Mouse (Mus musculus) cerebral cortex, adult 2 months (tissue): ENCODE measurements around the gene Fam163b.

Experiments used
- WGBS: fragments of 180-500 bp; shearing (Covaris S2); methylation state at CpG from one replicate; pipeline ENCODE4 v1.1.7; 2018; 5-methylcytosine and 5-hydroxymethylcytosine counted together

Gene Fam163b

DNA sequence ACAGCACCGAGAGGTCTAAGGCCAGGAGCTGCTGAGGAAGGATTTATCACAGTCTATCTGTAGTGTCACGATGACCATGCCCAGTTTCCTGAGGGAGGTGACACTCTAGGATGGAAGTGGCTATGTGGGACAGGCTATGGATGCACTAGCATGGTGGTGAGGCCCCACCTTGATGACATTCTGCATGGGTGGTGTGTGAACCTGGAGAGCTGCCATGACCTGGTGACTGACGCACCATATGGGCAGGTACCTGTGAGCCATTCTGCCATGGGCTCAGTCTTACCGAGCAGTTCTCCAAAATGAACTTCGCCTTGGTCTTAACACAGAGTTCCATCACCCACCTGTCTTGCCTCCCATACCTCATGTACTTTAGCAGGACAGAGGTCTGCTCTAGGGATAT lies 54.7 kb downstream of the Fam163b start:
- WGBS = 90% methylated on average over 5 of the region's 5 CpGs

DNA sequence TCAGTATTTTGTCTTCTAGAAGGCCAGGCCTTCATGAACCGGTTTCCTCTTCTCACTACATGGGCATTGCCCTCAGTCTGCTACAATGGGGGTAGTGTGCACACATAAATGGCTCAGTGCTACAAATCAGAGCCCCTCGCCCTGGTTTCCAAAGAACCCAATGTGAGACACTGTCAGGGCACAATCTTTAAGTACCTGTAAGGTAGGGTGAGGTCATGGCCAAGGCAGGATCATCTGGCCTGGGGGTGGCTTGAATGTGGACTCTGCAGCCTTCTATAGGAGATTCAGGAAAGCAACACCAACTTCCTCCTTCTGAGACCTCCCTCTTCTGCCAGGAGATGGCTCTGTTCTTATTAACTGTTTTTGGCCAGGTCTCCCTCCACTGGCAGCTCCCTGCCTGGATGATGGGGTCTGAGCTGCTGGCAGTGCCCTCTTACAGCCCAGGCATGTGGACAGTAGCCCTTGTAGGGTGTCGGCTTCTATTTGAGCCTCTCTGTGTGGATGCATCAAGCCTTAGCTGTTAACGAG lies 55.7 kb downstream of the Fam163b start:
- 87% methylated on average over 4 of the region's 4 CpGs for WGBS

DNA sequence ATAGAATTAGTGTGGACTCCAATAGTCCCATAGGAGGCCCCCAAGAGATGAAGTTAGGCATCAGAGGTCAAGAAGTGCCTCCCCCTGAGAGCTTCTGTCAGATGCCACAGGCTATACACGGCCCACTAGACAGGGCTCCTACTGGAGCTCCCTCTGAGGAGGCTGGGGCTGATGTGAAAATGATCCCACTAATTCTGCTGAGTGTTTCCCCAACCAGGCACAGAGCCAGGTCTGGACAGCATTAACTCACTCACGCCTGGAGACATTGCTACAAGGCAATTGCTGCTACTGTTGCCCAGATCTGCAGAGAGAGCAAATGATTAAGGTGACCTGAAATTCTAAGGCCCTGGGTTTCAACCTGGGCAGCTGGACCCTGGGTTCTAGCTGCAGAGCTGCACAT lies 56.5 kb downstream of the Fam163b start:
- WGBS = 49% methylated on average over 2 of the region's 2 CpGs

DNA sequence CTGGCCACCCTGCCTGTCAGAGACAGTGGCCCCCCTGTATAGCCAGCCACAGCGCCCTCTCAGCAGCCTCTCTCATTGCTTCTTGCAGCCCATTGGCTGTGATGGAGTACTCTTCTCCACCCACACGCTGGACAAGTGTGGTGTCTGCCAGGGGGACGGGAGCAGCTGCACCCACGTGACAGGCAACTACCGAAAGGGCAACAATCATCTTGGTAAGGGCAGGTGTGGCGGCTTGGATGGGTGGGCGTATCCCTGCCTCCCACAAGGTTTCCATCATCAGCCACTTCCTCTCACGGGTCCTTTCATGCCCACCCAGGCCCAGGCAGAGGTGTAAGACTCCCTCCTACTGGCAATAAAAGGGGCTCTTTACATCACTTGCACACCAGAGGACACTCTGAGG lies 57.3 kb downstream of the Fam163b start:
- 53% methylated on average over 8 of the region's 8 CpGs for WGBS

DNA sequence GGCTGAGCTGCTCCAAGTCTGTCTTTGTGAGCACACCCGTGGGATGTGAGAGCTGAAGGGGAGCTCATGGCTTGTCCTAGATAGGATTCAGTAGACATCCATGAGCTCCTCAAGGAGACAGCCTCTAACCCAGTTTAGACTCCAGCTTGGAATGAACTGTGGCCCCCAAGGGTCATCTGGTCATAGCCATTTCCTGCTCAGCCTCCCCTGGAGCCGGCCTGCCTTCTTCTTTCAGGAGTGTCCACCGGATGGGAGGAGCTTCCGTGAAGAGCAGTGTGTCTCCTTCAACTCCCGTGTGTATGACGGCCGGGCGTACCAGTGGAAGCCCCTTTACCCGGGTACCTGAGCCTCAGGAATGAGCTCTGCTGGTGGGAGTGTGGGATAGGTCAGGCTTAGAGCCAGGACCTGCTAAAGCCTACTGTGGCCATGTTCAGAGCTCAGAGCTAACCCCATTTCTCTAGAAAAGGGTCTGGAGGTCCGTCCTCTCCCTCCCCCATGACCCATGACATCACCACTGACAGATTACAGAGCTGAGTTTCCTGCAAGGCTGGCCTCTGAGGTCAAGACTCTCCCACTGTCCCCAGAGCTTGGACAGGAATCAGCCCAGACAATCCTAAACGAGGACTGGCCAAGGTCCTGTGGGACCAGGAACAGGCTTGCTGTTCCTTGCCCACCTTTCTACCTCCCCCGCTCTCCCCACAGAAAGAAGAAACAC lies 58.4 kb downstream of the Fam163b start:
- 81% methylated on average over 12 of the region's 12 CpGs for WGBS

DNA sequence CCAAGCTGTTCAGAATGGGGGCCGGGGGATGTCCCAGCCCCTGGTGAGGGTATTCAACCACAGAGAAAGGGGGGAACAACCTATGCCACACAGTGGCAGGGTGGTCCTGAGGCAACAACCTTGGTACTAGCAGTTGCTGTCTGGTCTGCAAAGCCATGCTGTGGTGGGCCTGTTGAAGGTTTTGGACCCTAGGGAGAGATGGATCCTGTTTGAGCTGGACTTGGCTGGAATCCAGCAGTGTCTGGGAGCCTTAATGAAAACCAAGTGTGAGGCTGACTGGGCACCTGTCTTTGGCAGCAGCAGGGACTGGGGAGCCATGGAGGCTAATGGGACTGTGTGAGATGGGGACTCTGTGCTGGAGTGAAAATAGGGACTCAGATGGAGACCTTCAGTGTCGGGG lies 62.6 kb downstream of the Fam163b start:
- 58% methylated on average over 2 of the region's 2 CpGs for WGBS

DNA sequence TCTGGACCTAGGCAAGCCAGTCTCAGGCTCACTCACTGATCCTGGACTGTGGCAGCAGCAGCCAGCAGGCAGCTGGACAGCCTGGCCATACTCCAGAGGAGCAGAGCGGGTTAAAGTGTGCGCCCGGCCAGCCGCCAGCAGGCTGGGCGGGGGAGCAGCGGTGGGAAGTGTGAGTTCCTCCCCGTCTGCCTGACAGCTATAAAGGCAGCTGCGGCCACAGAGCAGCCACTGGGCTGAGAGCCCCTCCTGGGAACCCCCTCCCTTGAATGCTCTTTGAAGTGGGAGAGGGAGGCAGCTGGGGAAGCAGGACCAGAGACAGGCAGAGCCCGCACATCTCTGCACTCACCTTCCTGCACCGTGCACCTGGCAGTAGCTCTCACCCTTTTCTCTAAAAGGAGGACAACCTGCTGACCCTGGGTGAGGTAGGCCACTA lies 63.1 kb downstream of the Fam163b start, which contains the start of gene Adamtsl2:
TSS of gene Adamtsl2 (plus strand) at position 228 of the 433 bp plus-strand sequence.
- WGBS = 12% methylated on average over 10 of the region's 10 CpGs

DNA sequence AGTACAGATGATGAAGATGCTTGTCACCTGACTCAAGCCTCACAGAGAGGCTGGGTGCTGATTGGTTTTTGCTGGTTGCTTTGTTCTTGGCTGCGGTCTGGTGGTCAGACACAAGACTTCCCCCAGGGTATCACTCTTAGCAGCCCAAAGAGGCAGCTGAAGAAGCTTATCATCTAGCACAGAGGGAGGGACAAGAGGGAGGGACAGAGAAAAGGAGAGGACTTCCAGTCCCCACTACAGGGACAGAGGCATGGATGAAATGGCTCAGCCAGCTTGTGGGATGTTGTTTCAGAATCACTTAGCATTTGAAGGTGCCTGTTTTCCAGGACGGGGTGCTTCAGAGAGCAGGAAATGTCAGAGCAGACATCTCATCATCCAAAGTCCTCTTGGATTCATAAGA lies 64.0 kb downstream of the Fam163b start:
- 61% methylated on average over 2 of the region's 2 CpGs for WGBS

DNA sequence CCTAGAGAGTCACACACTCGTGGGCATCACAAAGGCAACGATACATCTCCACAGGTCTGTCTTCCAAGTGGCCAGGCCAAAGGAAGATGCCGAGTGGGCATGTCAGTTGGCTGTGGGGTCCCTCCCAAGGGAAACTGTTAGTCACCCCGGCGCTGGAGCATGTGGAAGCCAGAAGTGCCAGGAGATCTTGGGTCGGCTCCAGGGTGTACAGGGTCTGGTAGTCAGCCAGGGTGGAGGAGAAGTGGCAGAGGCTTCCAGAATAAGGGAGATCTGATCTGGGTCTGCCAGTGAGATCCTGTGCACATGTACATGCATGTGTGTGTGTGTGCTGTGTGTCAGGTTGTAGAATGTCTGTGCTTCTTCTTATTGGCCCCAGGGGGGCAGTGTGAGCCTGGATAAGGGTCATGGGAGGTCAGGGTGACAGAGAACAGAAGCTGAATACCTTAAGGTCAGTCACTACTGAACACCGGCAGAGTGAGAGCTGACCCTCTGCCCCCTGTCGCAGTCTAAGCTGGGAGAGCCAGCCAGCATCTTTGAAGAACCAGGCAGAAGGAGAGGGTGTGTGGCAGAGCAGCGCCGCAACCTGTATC lies 64.5 kb downstream of the Fam163b start:
- WGBS = 60% methylated on average over 10 of the region's 10 CpGs

DNA sequence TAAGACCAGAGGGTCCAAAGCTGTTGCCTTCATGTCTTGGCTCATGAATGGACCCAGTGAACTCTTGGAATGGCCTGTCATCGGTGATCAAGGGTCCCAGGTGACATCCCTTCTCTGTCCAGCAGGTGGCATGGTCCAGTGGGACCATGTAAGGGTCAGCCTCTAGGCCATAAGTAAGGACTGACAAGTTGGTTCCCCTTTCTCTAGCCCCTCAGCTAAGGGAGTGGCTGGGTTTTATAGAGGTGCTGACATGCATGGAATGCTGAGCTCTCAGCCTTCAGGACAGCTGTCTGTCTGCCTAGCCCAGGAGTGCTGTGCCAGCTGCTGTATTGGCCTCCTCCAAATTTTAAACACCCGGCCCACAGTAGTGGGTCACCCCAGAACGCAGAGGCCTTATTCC lies 66.8 kb downstream of the Fam163b start:
- 83% methylated on average over 3 of the region's 3 CpGs for WGBS

DNA sequence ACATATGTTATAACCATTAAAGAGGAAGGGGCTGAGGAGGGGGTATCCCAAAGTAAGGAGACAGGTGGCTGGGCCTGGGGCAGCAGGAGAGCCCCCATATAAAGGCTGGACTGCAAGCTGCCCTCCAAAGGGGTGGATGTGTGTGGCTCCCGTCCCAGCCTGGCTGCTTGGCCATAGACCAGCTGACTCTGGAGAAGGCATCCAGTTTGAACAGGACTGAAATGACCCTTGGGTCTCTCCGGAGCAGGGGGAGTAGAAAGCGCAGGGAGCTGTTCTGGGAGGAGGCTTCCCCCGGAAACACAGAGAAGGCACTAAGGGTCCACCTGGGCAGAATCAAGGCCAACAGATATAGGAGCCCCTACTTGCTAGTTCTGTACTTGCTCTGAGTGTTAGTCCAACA lies 67.5 kb downstream of the Fam163b start:
- 81% methylated on average over 4 of the region's 4 CpGs for WGBS

DNA sequence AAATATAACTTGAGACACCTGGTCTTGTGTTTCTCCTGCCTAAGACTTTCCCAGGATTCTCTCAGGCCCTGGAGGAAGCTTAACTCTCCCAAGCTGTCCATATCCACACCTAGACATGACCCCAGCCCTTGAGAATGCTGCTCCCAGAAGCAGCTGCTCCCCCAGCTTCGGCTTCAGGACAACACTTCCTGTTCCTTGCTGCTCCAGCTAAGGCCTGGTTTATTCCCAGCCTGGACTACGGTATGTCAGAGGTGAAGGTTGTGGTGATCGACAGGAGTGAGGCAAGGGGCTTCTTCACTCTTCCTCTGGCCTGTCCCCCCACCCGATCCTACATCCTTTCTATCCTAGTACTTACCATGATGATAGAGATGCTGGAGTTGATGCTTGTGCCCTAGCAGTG lies 68.9 kb downstream of the Fam163b start:
- WGBS = 82% methylated on average over 4 of the region's 4 CpGs

DNA sequence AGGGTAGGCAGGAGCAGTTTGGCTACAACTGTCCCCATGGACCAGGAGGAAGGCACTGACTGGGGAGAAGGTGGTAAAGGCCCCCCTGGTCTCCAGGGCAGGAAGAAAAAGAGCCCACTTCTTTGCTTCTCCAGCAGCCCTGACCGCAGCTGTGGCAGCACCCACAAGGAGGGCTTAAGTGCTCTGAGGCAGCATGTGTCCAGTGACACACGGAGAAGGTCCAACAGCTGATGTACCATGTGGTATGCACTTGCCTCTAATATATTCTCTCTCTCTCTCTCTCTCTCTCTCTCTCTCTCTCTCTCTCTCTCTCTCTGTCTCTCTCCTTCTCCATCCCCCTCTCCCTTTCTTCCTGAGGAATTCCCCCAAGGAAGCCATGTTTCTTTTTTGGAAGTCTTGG lies 70.3 kb downstream of the Fam163b start, which contains the start of gene Mymk:
TSS of gene Mymk (minus strand) at position 202 of the 400 bp plus-strand sequence.
- whole genome bisulfite sequencing = 74% methylated on average over 2 of the region's 2 CpGs

DNA sequence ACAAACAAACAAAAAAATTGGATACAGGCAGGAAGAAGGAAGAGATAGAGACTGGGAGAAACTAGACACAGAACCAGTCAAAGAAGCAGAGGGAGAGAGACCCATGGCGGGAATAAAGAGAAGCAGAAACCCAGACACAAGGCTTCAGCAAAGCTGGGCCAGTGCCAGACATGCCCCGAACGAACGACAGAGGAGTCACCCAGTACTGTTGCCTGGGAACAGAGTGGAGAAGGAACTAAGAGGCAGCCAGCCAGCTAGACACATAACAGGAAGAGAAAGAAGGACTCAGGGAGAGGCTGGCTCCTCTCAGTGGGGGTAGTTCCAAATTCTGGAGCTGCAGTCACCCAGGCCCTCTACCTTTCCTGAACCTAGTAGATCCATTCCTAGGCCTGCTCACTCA lies 71.2 kb downstream of the Fam163b start:
- 3% methylated on average over 4 of the region's 4 CpGs for WGBS

DNA sequence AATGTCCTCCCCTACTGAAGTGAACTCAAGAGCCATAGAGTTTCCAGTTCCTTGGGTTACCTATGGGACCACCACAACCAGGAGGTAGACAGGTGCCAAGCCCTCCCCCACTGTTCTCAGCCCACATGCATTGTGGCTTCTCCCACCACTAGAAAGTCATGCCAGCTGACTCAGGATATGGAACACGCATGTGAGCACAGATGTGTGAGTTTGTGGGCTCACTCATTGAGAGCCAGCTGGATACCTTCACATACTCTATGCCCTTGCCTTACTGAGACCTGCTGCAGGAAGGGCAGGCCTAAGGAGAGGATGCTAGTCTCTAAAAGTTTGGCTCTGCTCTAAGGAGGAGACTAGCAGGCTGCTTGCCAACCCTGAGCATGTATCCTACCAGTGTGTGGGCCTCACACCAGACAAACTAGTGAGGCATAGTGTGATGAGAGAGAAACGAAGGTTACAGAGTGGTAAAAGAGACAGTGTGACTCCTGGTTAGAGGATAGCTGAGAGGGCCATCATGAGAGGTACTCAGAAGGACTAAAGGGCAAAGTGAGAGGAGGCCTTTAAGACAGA lies 72.0 kb downstream of the Fam163b start:
- 54% methylated on average over 2 of the region's 2 CpGs for WGBS

DNA sequence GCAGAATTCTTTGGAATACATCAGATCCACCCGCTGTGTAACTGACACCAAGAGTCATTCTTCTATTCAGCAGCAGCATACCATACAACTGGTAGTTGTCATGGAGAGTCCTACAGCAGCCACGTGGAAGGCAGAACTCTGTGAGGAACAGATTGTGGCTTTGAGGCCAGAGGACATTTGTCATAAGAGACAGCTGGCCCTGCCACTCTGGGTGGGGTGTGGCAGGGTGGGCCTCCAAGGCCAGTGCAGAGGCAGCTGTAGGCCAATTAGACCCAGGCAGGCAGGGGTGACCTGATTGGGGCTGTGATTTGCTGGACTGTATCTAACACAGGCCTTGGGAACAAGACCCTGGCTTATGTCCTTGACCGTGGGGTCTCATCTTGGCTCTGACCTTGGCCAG lies 72.6 kb downstream of the Fam163b start:
- 62% methylated on average over 3 of the region's 3 CpGs for WGBS

DNA sequence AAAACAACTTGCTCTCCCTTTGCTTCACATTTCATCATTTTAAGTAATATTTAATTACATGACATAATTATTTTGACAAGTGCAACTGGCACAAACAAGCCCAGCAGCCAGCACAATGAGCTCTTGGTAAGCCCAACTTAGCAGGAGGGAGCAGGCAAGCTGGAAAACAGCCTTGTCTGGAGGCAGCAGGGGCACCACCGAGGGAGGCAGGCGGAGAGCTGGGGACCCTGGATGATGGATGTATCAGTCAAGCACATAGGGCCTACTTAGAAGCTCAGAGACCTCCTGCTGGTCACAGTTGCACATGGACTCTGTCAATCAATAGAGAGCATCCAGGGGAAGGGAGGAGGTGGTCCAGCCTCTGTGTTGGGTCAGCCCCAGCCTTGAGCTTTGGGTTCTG lies 74.3 kb downstream of the Fam163b start:
- WGBS = 48% methylated on average over 2 of the region's 2 CpGs

DNA sequence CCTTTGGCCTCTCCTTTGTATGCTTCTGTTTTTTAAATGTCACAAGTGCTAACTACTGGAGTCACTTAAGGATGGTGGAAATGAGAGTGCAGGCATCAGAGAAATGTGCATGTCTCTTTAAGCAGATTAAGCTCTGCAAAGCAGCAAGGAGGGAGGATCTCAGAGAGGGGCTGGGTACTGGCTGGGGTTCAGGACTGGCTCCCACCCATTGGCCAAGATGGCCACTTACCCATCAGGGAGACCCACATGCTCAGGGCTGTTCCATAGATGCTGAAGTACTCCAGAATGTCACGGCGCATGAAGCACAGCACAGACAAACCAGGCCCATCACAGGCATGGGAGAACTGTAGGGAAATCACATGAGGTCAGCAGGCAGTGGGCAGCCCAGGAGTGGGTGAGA lies 75.2 kb downstream of the Fam163b start:
- WGBS = 98% methylated on average over 2 of the region's 2 CpGs
